Mouse (Mus musculus) heart, embryonic 12.5 days (tissue): ENCODE measurements around the gene Kctd20. TPM values are rescaled to one million over a fixed set of nuclear protein-coding genes. Genes with fewer than 3 reads are reported as not detected.

Source experiments
- ATAC-seq: fragments of 200-750 bp; cut with Nextera tagmentation; 2 replicates; pipeline ENCODE4 v1.8.0; 2017; ENCODE audit warnings: moderate TSS enrichment, moderate library complexity; ENCODE audit not compliant: insufficient number of reproducible peaks, low FRiP score
- H3K27ac ChIP-seq: fragments of 300-500 bp; sonication (generic); 2 replicates; pipeline ENCODE4 v1.5.1; 2016; ENCODE audit warnings: mild to moderate bottlenecking, moderate library complexity; ENCODE audit not compliant: poor library complexity, severe bottlenecking
- H3K27me3 ChIP-seq: fragments of 300-500 bp; sonication (generic); replicated peaks from 2 replicates; pipeline ENCODE4 v1.6.1; 2016; ENCODE audit warnings: mild to moderate bottlenecking, moderate library complexity
- H3K36me3 ChIP-seq: fragments of 300-500 bp; sonication (generic); 2 replicates; pipeline ENCODE4 v1.6.1; 2016; ENCODE audit warnings: mild to moderate bottlenecking, moderate library complexity
- H3K4me1 ChIP-seq: fragments of 300-500 bp; sonication (generic); replicated peaks from 2 replicates; pipeline ENCODE4 v1.6.1; 2016; ENCODE audit warnings: mild to moderate bottlenecking
- H3K4me2 ChIP-seq: fragments of 300-500 bp; sonication (generic); 2 replicates; pipeline ENCODE4 v1.6.1; 2016; ENCODE audit warnings: mild to moderate bottlenecking, moderate library complexity
- H3K4me3 ChIP-seq: fragments of 300-500 bp; sonication (generic); 2 replicates; pipeline ENCODE4 v1.5.1; 2016; ENCODE audit warnings: mild to moderate bottlenecking
- H3K9ac ChIP-seq: fragments of 300-500 bp; sonication (generic); 2 replicates; pipeline ENCODE4 v1.6.1; 2016; ENCODE audit warnings: mild to moderate bottlenecking, moderate library complexity
- H3K9me3 ChIP-seq: fragments of 300-500 bp; sonication (generic); replicated peaks from 2 replicates; pipeline ENCODE4 v1.6.1; 2016; ENCODE audit warnings: mild to moderate bottlenecking, moderate library complexity
- WGBS: fragments of 180-500 bp; shearing (Covaris S2); methylation state at CpG from one replicate; pipeline ENCODE4 v1.1.7; 2016; 5-methylcytosine and 5-hydroxymethylcytosine counted together
- polyA plus RNA-seq: library from polyadenylated mRNA; unstranded; fragments of >200 nt; fragmentation: Nextera tagmentation; extraction: Ambion mirVana; gene quantifications from 2 replicates; pipeline ENCODE4 v1.2.1, GENCODE M21; 2016

The Kctd20 gene
- polyA plus RNA-seq, 1 experiment from 2014 or later: 77.5 TPM

GRCm38 (mm10) chr17:28934120-28934916, 17.4 kb upstream of the Kctd20 start:
- 72% methylated on average over 19 of the region's 19 CpGs for WGBS
- Histone ChIP-seq H3K4me3 (no peak overlapping the region), H3K36me3 (no peaks in the 10 kb centered on the region), H3K9me3 (no peaks in the 10 kb centered on the region), H3K27ac (no peak overlapping the region), H3K4me1 (peaks cover 19% of the 10 kb centered on the region), H3K9ac (no peak overlapping the region), H3K27me3 (no peaks in the 10 kb centered on the region), H3K4me2 (no peak overlapping the region)
- no peak for ATAC-seq

- no peak overlapping the region for H3K4me2 ChIP-seq
- H3K4me3 ChIP-seq: no peak overlapping the region
- no peak overlapping the region for H3K27ac ChIP-seq
- no peaks in the 10 kb centered on the region for H3K27me3 ChIP-seq
- H3K9me3 ChIP-seq: no peaks in the 10 kb centered on the region
- H3K4me1 ChIP-seq: peaks cover 7% of the 10 kb centered on the region
- ATAC-seq: 0 out of 2 replicates have a peak, but pooled peaks have one; percentile 9
- H3K36me3 ChIP-seq: no peaks in the 10 kb centered on the region
- H3K9ac ChIP-seq: no peak overlapping the region
- 73% methylated on average over 7 of the region's 7 CpGs for WGBS
Observed at GRCm38 (mm10) chr17:28936133-28936532, 15.6 kb upstream of the Kctd20 start.

- Histone ChIP-seq H3K27ac (no peak overlapping the region), H3K4me1 (0 out of 2 replicates have a peak, but pooled peaks cover under 1% of the 10 kb centered on the region), H3K27me3 (no peaks in the 10 kb centered on the region), H3K4me3 (no peak overlapping the region), H3K9me3 (no peaks in the 10 kb centered on the region; the same call in 1 of the 2 replicates), H3K9ac (no peak overlapping the region), H3K4me2 (no peak overlapping the region), H3K36me3 (no peaks in the 10 kb centered on the region)
- ATAC-seq: no peak
- WGBS: 77% methylated on average over 10 of the region's 10 CpGs
Observed at GRCm38 (mm10) chr17:28936622-28937345, 15.0 kb upstream of the Kctd20 start.

- Histone ChIP-seq H3K9ac (no peak overlapping the region), H3K27ac (no peak overlapping the region), H3K36me3 (no peaks in the 10 kb centered on the region), H3K27me3 (no peaks in the 10 kb centered on the region), H3K9me3 (no peaks in the 10 kb centered on the region; the same call in 1 of the 2 replicates), H3K4me2 (no peak overlapping the region), H3K4me3 (no peak overlapping the region), H3K4me1 (no peaks in the 10 kb centered on the region)
- no peak for ATAC-seq
- WGBS: 90% methylated on average over 25 of the region's 25 CpGs
Observed at GRCm38 (mm10) chr17:28940776-28941555, 10.8 kb upstream of the Kctd20 start.

GRCm38 (mm10) chr17:28942101-28942500, 9.6 kb upstream of the Kctd20 start:
- Histone ChIP-seq H3K4me3 (no peak overlapping the region), H3K4me2 (no peak overlapping the region), H3K36me3 (no peaks in the 10 kb centered on the region), H3K27ac (no peak overlapping the region), H3K4me1 (no peaks in the 10 kb centered on the region), H3K9me3 (peaks cover 3% of the 10 kb centered on the region), H3K27me3 (no peaks in the 10 kb centered on the region), H3K9ac (no peak overlapping the region)
- WGBS: 73% methylated on average over 10 of the region's 11 CpGs
- ATAC-seq: peak; percentile 88; the same call in 1 of the 2 replicates

- no peaks in the 10 kb centered on the region for H3K27me3 ChIP-seq
- ATAC-seq: no peak
- peaks cover 9% of the 10 kb centered on the region for H3K9me3 ChIP-seq
- H3K4me1 ChIP-seq: no peaks in the 10 kb centered on the region
- H3K4me2 ChIP-seq: no peak within 1 kb of the TSS
- 85% methylated on average over 7 of the region's 7 CpGs for whole genome bisulfite sequencing
- H3K9ac ChIP-seq: no peak within 1 kb of the TSS
- H3K27ac ChIP-seq: no peak within 1 kb of the TSS
- no peak within 1 kb of the TSS for H3K4me3 ChIP-seq
- H3K36me3 ChIP-seq: no peaks in the 10 kb centered on the region
Observed at GRCm38 (mm10) chr17:28943740-28944139, 8.0 kb upstream of the Kctd20 start, which contains the start of gene Pxt1. Pxt1 (minus strand) TSS chr17:28943840.

GRCm38 (mm10) chr17:28944481-28944880, 7.3 kb upstream of the Kctd20 start:
- H3K4me1 ChIP-seq: no peaks in the 10 kb centered on the region
- no peak overlapping the region for H3K9ac ChIP-seq
- H3K4me3 ChIP-seq: no peak overlapping the region
- no peak for ATAC-seq
- H3K9me3 ChIP-seq: peaks cover 9% of the 10 kb centered on the region
- no peak overlapping the region for H3K27ac ChIP-seq
- H3K4me2 ChIP-seq: no peak overlapping the region
- H3K36me3 ChIP-seq: no peaks in the 10 kb centered on the region
- WGBS: 87% methylated on average over 7 of the region's 7 CpGs
- H3K27me3 ChIP-seq: no peaks in the 10 kb centered on the region

GRCm38 (mm10) chr17:28947011-28947939, 4.5 kb upstream of the Kctd20 start:
- H3K4me3 ChIP-seq: no peak overlapping the region
- no peak overlapping the region for H3K4me2 ChIP-seq
- no peaks in the 10 kb centered on the region for H3K27me3 ChIP-seq
- H3K9me3 ChIP-seq: peaks cover 9% of the 10 kb centered on the region; the same call in 1 of the 2 replicates
- no peak overlapping the region for H3K27ac ChIP-seq
- no peak overlapping the region for H3K9ac ChIP-seq
- WGBS: 88% methylated on average over 19 of the region's 19 CpGs
- peaks cover 5% of the 10 kb centered on the region for H3K4me1 ChIP-seq
- no peak for ATAC-seq
- H3K36me3 ChIP-seq: no peaks in the 10 kb centered on the region

- Histone ChIP-seq H3K4me2 (no peak overlapping the region), H3K4me1 (peaks cover 10% of the 10 kb centered on the region), H3K4me3 (no peak overlapping the region), H3K9me3 (peaks cover 9% of the 10 kb centered on the region; the same call in 1 of the 2 replicates), H3K9ac (no peak overlapping the region), H3K27me3 (no peaks in the 10 kb centered on the region), H3K27ac (no peak overlapping the region), H3K36me3 (no peaks in the 10 kb centered on the region)
- no peak for ATAC-seq
- 73% methylated on average over 4 of the region's 4 CpGs for WGBS
Observed at GRCm38 (mm10) chr17:28948661-28949060, 3.1 kb upstream of the Kctd20 start.

GRCm38 (mm10) chr17:28950751-28951150, 999 bp upstream of the Kctd20 start:
- 67% methylated on average over 4 of the region's 4 CpGs for WGBS
- H3K4me3 ChIP-seq: no peak overlapping the region
- H3K4me2 ChIP-seq: 0 out of 2 replicates have a peak overlapping the region, but pooled peaks have one; percentile 86
- no peaks in the 10 kb centered on the region for H3K27me3 ChIP-seq
- peaks cover 19% of the 10 kb centered on the region for H3K4me1 ChIP-seq
- H3K36me3 ChIP-seq: peaks cover 2% of the 10 kb centered on the region; the same call in 1 of the 2 replicates
- no peak overlapping the region for H3K27ac ChIP-seq
- peaks cover 9% of the 10 kb centered on the region; the same call in 1 of the 2 replicates for H3K9me3 ChIP-seq
- no peak overlapping the region for H3K9ac ChIP-seq
- no peak for ATAC-seq
